Mouse (Mus musculus) layer of hippocampus, adult 9-11 months (tissue): ENCODE results near the gene Dtx3.

Source experiments
- DNase-seq: peaks from one replicate; pipeline ENCODE4 v3.0.0; 2022

Gene Dtx3

GRCm38 (mm10) chr10:127183759-127184158 lies 11.8 kb downstream of the Dtx3 start:
- no peak for DNase-seq

GRCm38 (mm10) chr10:127182624-127183023 lies 12.9 kb downstream of the Dtx3 start:
- no peak for DNase-seq

GRCm38 (mm10) chr10:127181566-127181965 lies 14.0 kb downstream of the Dtx3 start:
- DNase-seq: no peak

- DNase-seq: no peak
Observed at GRCm38 (mm10) chr10:127180695-127181047, 14.9 kb downstream of the Dtx3 start.

GRCm38 (mm10) chr10:127179871-127180694 lies 15.4 kb downstream of the Dtx3 start, which contains the start of gene Slc26a10:
Gene Slc26a10 (minus strand): TSS chr10:127180645.
- peak; percentile 74 for DNase-seq

GRCm38 (mm10) chr10:127178286-127179027 lies 17.1 kb downstream of the Dtx3 start:
- no peak for DNase-seq

- peak; percentile 69 for DNase-seq
Observed at GRCm38 (mm10) chr10:127177719-127178118, 17.8 kb downstream of the Dtx3 start.

- DNase-seq: no peak
Observed at GRCm38 (mm10) chr10:127177235-127177634, 18.3 kb downstream of the Dtx3 start.

- no peak for DNase-seq
Observed at GRCm38 (mm10) chr10:127176756-127177155, 18.8 kb downstream of the Dtx3 start.

GRCm38 (mm10) chr10:127176228-127176627 lies 19.3 kb downstream of the Dtx3 start:
- DNase-seq: no peak

GRCm38 (mm10) chr10:127174170-127174569 lies 21.4 kb downstream of the Dtx3 start:
- DNase-seq: no peak

- DNase-seq: no peak
Observed at GRCm38 (mm10) chr10:127173148-127174065, 22.1 kb downstream of the Dtx3 start.

GRCm38 (mm10) chr10:127171631-127172200 lies 23.8 kb downstream of the Dtx3 start:
- DNase-seq: no peak

- DNase-seq: no peak
Observed at GRCm38 (mm10) chr10:127170837-127171272, 24.7 kb downstream of the Dtx3 start.

- DNase-seq: no peak
Observed at GRCm38 (mm10) chr10:127170002-127170401, 25.5 kb downstream of the Dtx3 start.

- DNase-seq: no peak
Observed at GRCm38 (mm10) chr10:127167614-127168192, 27.8 kb downstream of the Dtx3 start.

GRCm38 (mm10) chr10:127166771-127167613 lies 28.5 kb downstream of the Dtx3 start:
- no peak for DNase-seq

GRCm38 (mm10) chr10:127166404-127166715 lies 29.2 kb downstream of the Dtx3 start:
- no peak for DNase-seq

GRCm38 (mm10) chr10:127165654-127166403 lies 29.7 kb downstream of the Dtx3 start:
- no peak for DNase-seq

GRCm38 (mm10) chr10:127165354-127165653 lies 30.2 kb downstream of the Dtx3 start:
- DNase-seq: no peak
